Mouse (Mus musculus) E14TG2a.4 (cell line): ENCODE measurements around the gene Atad1.

Experiments
- CTCF ChIP-seq: conservative IDR thresholded peaks from 2 replicates; pipeline ENCODE4 v1.5.1; 2014; ENCODE audit warnings: low read length
- NANOG ChIP-seq: IDR thresholded peaks from 2 replicates; pipeline ENCODE4 v1.6.1; 2014; ENCODE audit warnings: borderline replicate concordance, low read length, mixed read lengths
- POU5F1 ChIP-seq: IDR thresholded peaks from 2 replicates; pipeline ENCODE4 v1.6.1; 2014; ENCODE audit warnings: low read length, borderline replicate concordance

GRCm38 (mm10) chr19:32659346-32659745 is 80.2 kb downstream of the Atad1 start:
- no peak for TF ChIP-seq CTCF
- TF ChIP-seq NANOG, result no peak
- TF ChIP-seq POU5F1, result no peak
